Mouse (Mus musculus): Measurements from ENCODE around the gene Sp7.

DNA sequence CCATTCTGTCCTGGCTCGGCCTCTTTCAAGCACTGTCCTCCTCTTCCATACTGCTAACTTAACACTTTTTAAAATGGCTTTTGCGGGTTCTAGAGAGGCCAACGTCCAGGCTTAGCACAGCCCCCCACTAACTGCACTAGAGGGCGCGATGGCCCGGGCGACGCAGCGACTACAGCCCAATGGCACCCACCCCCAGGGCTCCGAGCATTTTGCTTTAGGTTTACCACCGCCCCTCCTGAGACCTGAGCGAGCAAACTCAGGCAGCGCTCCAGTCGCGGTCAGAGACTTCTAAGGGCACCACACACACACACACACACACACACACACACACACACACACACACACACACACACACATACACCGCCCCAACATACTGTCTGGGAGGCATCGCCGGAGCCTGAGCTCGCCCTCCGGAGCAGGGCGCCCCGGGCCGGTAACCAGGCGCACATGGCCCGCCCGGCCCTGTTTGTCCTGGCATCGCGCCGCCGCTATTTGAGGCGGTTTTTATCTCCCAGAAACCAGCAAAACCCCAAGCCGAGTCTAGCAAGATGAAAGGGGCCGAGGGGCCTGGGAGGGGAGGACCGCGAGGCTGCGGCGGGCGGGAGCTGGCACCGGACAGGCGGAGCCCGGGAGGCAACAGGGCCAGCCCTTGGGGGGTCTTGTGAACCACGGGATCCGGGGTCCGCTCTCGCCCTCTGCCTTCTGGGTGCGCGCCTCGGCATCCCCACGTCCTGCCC, 11.7 kb downstream of the Sp7 start:
- TF ChIP-seq CTCF (conservative IDR thresholded peaks at IDR 0.05; ENCODE audit: low read length), result no peak
- no peak for TF ChIP-seq POU5F1 (IDR thresholded peaks at IDR 0.05; ENCODE audit: borderline replicate concordance, low read length)
- no peak for TF ChIP-seq NANOG (IDR thresholded peaks at IDR 0.05; ENCODE audit: borderline replicate concordance, low read length)

Measured in E14TG2a.4 (cell line).